Mouse (Mus musculus) forebrain, embryonic 10.5 days (tissue): ENCODE measurements at regions not wholly inside any gene's neighbourhood (a gene's known extent, or its start where the extent isn't known, plus 50 kb on each side); places are given as distances from the start of the nearest gene placed in this dataset.

Source experiments
- DNase-seq: peaks from one replicate; pipeline ENCODE4 v3.0.0-alpha.2; 2017; ENCODE audit warnings: low spot score; ENCODE audit errors: extremely low spot score
- H3K27ac ChIP-seq: fragments of 300-500 bp; sonication (generic); 2 replicates; pipeline ENCODE4 v1.5.1; 2016; ENCODE audit warnings: mild to moderate bottlenecking
- H3K27me3 ChIP-seq: fragments of 300-500 bp; sonication (generic); 2 replicates; pipeline ENCODE4 v1.6.1; 2016; ENCODE audit warnings: mild to moderate bottlenecking; ENCODE audit not compliant: poor library complexity, severe bottlenecking
- H3K36me3 ChIP-seq: fragments of 300-500 bp; sonication (generic); replicated peaks from 2 replicates; pipeline ENCODE4 v1.6.1; 2016; ENCODE audit warnings: mild to moderate bottlenecking, moderate library complexity
- H3K4me1 ChIP-seq: fragments of 300-500 bp; sonication (generic); 2 replicates; pipeline ENCODE4 v1.6.1; 2016
- H3K4me3 ChIP-seq: fragments of 300-500 bp; sonication (generic); 2 replicates; pipeline ENCODE4 v1.5.1; 2016; ENCODE audit warnings: mild to moderate bottlenecking, moderate library complexity
- H3K9me3 ChIP-seq: fragments of 300-500 bp; sonication (generic); 2 replicates; pipeline ENCODE4 v1.6.1; 2016; ENCODE audit warnings: mild to moderate bottlenecking, moderate library complexity
- WGBS: fragments of 180-500 bp; shearing (Covaris S2); methylation state at CpG from one replicate; pipeline ENCODE4 v1.1.7; 2016; 5-methylcytosine and 5-hydroxymethylcytosine counted together

GRCm38 (mm10) chr9:60931290-60931689 lies 136.9 kb downstream of the Uaca start:
- Histone ChIP-seq H3K27ac (no peak overlapping the region), H3K4me3 (no peak overlapping the region), H3K4me1 (peaks cover 6% of the 10 kb centered on the region; the same call in 1 of the 2 replicates), H3K27me3 (no peaks in the 10 kb centered on the region; the same call in 1 of the 2 replicates), H3K9me3 (no peaks in the 10 kb centered on the region), H3K36me3 (no peaks in the 10 kb centered on the region)
- no peak for DNase-seq
- WGBS: 93% methylated on average over 1 of the region's 1 CpGs

- DNase-seq: no peak
- Histone ChIP-seq H3K4me1 (peaks cover 17% of the 10 kb centered on the region), H3K36me3 (no peaks in the 10 kb centered on the region), H3K4me3 (no peak overlapping the region), H3K27me3 (peaks cover 28% of the 10 kb centered on the region), H3K27ac (no peak overlapping the region), H3K9me3 (0 out of 2 replicates have a peak, but pooled peaks cover 3% of the 10 kb centered on the region)
- 94% methylated on average over 9 of the region's 9 CpGs for whole genome bisulfite sequencing
Observed at GRCm38 (mm10) chr9:60936937-60937336, 142.6 kb downstream of the Uaca start.

GRCm38 (mm10) chr9:60939858-60940804 lies 145.8 kb downstream of the Uaca start:
- WGBS: 24% methylated on average over 18 of the region's 18 CpGs
- peak; percentile 92 for DNase-seq
- H3K4me3 ChIP-seq: no peak overlapping the region
- H3K36me3 ChIP-seq: no peaks in the 10 kb centered on the region
- H3K27me3 ChIP-seq: peaks cover 56% of the 10 kb centered on the region
- peak overlapping the region; percentile 68 for H3K27ac ChIP-seq
- H3K4me1 ChIP-seq: peaks cover 21% of the 10 kb centered on the region
- H3K9me3 ChIP-seq: 0 out of 2 replicates have a peak, but pooled peaks cover 3% of the 10 kb centered on the region

GRCm38 (mm10) chr9:60947363-60947762 lies 153.0 kb downstream of the Uaca start:
- H3K36me3 ChIP-seq: no peaks in the 10 kb centered on the region
- H3K4me3 ChIP-seq: no peak overlapping the region
- DNase-seq: no peak
- no peak overlapping the region for H3K27ac ChIP-seq
- 81% methylated on average over 15 of the region's 15 CpGs for WGBS
- peaks cover 49% of the 10 kb centered on the region for H3K4me1 ChIP-seq
- no peaks in the 10 kb centered on the region for H3K9me3 ChIP-seq
- H3K27me3 ChIP-seq: peaks cover 83% of the 10 kb centered on the region

GRCm38 (mm10) chr9:60948531-60949070 lies 154.3 kb downstream of the Uaca start:
- 49% methylated on average over 10 of the region's 10 CpGs for WGBS
- Histone ChIP-seq H3K4me1 (peaks cover 46% of the 10 kb centered on the region), H3K4me3 (no peak overlapping the region), H3K36me3 (no peaks in the 10 kb centered on the region), H3K9me3 (no peaks in the 10 kb centered on the region), H3K27me3 (peaks cover 76% of the 10 kb centered on the region), H3K27ac (0 out of 2 replicates have a peak overlapping the region, but pooled peaks have one; percentile 31)
- no peak for DNase-seq

- H3K27ac ChIP-seq: peak overlapping the region; percentile 70; the same call in 1 of the 2 replicates
- H3K4me3 ChIP-seq: no peak overlapping the region
- WGBS: 95% methylated on average over 5 of the region's 5 CpGs
- peaks cover 46% of the 10 kb centered on the region for H3K4me1 ChIP-seq
- H3K9me3 ChIP-seq: no peaks in the 10 kb centered on the region
- H3K36me3 ChIP-seq: no peaks in the 10 kb centered on the region
- no peak for DNase-seq
- peaks cover 60% of the 10 kb centered on the region for H3K27me3 ChIP-seq
Observed at GRCm38 (mm10) chr9:60950161-60950560, 155.8 kb downstream of the Uaca start.

GRCm38 (mm10) chr9:60951071-60951561 lies 156.8 kb downstream of the Uaca start:
- peak; percentile 43 for DNase-seq
- H3K9me3 ChIP-seq: no peaks in the 10 kb centered on the region
- peaks cover 50% of the 10 kb centered on the region for H3K27me3 ChIP-seq
- WGBS: 15% methylated on average over 10 of the region's 10 CpGs
- H3K4me3 ChIP-seq: peak overlapping the region; percentile 11; the same call in 1 of the 2 replicates
- H3K36me3 ChIP-seq: no peaks in the 10 kb centered on the region
- peaks cover 46% of the 10 kb centered on the region for H3K4me1 ChIP-seq
- peak overlapping the region; percentile 70 for H3K27ac ChIP-seq

GRCm38 (mm10) chr9:60957438-60957837 lies 163.1 kb downstream of the Uaca start:
- WGBS: 63% methylated on average over 5 of the region's 5 CpGs
- DNase-seq: no peak
- Histone ChIP-seq H3K4me1 (no peaks in the 10 kb centered on the region), H3K27ac (no peak overlapping the region), H3K9me3 (no peaks in the 10 kb centered on the region), H3K27me3 (0 out of 2 replicates have a peak, but pooled peaks cover 3% of the 10 kb centered on the region), H3K36me3 (no peaks in the 10 kb centered on the region), H3K4me3 (no peak overlapping the region)

- no peak overlapping the region for H3K4me3 ChIP-seq
- no peaks in the 10 kb centered on the region for H3K36me3 ChIP-seq
- H3K9me3 ChIP-seq: no peaks in the 10 kb centered on the region
- WGBS: 94% methylated on average over 6 of the region's 6 CpGs
- no peak for DNase-seq
- H3K27ac ChIP-seq: no peak overlapping the region
- peaks cover 2% of the 10 kb centered on the region for H3K4me1 ChIP-seq
- no peaks in the 10 kb centered on the region for H3K27me3 ChIP-seq
Observed at GRCm38 (mm10) chr9:60959537-60959936, 165.2 kb downstream of the Uaca start.

GRCm38 (mm10) chr9:60962086-60962485 lies 167.7 kb downstream of the Uaca start:
- no peak for DNase-seq
- Histone ChIP-seq H3K36me3 (no peaks in the 10 kb centered on the region), H3K4me1 (peaks cover 10% of the 10 kb centered on the region), H3K9me3 (no peaks in the 10 kb centered on the region), H3K27ac (no peak overlapping the region), H3K27me3 (no peaks in the 10 kb centered on the region; the same call in 1 of the 2 replicates), H3K4me3 (no peak overlapping the region)
- 79% methylated on average over 4 of the region's 4 CpGs for WGBS

- 94% methylated on average over 1 of the region's 1 CpGs for WGBS
- Histone ChIP-seq H3K4me1 (peaks cover 19% of the 10 kb centered on the region), H3K36me3 (no peaks in the 10 kb centered on the region), H3K27ac (no peak overlapping the region), H3K4me3 (no peak overlapping the region), H3K27me3 (no peaks in the 10 kb centered on the region; the same call in 1 of the 2 replicates), H3K9me3 (no peaks in the 10 kb centered on the region)
- DNase-seq: no peak
Observed at GRCm38 (mm10) chr9:60965641-60966040, 171.3 kb downstream of the Uaca start.

GRCm38 (mm10) chr9:60968281-60969031 lies 174.1 kb downstream of the Uaca start:
- no peak overlapping the region for H3K27ac ChIP-seq
- DNase-seq: no peak
- H3K36me3 ChIP-seq: no peaks in the 10 kb centered on the region
- H3K4me3 ChIP-seq: no peak overlapping the region
- no peaks in the 10 kb centered on the region for H3K9me3 ChIP-seq
- WGBS: 54% methylated on average over 4 of the region's 4 CpGs
- peaks cover 9% of the 10 kb centered on the region for H3K27me3 ChIP-seq
- peaks cover 23% of the 10 kb centered on the region for H3K4me1 ChIP-seq
